Mouse (Mus musculus) heart, postnatal 0 days (tissue): ENCODE results near the gene Aifm2. TPM values are rescaled to one million over a fixed set of nuclear protein-coding genes. Genes with fewer than 3 reads are reported as not detected.

Source experiments
- ATAC-seq: fragments of 200-750 bp; cut with Nextera tagmentation; 2 replicates; pipeline ENCODE4 v1.8.0; 2017; ENCODE audit warnings: low read depth, moderate number of reproducible peaks, moderate library complexity; ENCODE audit not compliant: insufficient read depth
- DNase-seq: peaks from one replicate; pipeline ENCODE4 v3.0.0-alpha.2; 2016; ENCODE audit warnings: low spot score
- H3K27ac ChIP-seq: fragments of 300-500 bp; sonication (generic); 2 replicates; pipeline ENCODE4 v1.5.1; 2014; ENCODE audit warnings: low read depth, mild to moderate bottlenecking
- H3K27me3 ChIP-seq: fragments of 300-500 bp; sonication (generic); 2 replicates; pipeline ENCODE4 v1.6.1; 2014; ENCODE audit warnings: low read length, mixed read lengths; ENCODE audit not compliant: control insufficient read depth, insufficient read depth
- H3K36me3 ChIP-seq: fragments of 300-500 bp; sonication (generic); replicated peaks from 2 replicates; pipeline ENCODE4 v1.6.1; 2014; ENCODE audit warnings: low read length, mixed read lengths; ENCODE audit not compliant: control insufficient read depth, insufficient read depth
- H3K4me1 ChIP-seq: fragments of 300-500 bp; sonication (generic); 2 replicates; pipeline ENCODE4 v1.6.1; 2014; ENCODE audit warnings: antibody characterized with exemption; ENCODE audit not compliant: control insufficient read depth, insufficient read depth
- H3K4me2 ChIP-seq: fragments of 300-500 bp; sonication (generic); 2 replicates; pipeline ENCODE4 v1.6.1; 2014; ENCODE audit warnings: low read depth, mild to moderate bottlenecking, low read length, moderate library complexity
- H3K4me3 ChIP-seq: fragments of 300-500 bp; sonication (generic); 2 replicates; pipeline ENCODE4 v1.5.1; 2014; ENCODE audit warnings: low read depth, low read length
- H3K9ac ChIP-seq: fragments of 300-500 bp; sonication (generic); replicated peaks from 2 replicates; pipeline ENCODE4 v1.6.1; 2014; ENCODE audit warnings: low read depth, low read length, mixed read lengths
- H3K9me3 ChIP-seq: fragments of 300-500 bp; sonication (generic); replicated peaks from 2 replicates; pipeline ENCODE4 v1.6.1; 2016; ENCODE audit warnings: low read length; ENCODE audit not compliant: control insufficient read depth
- CTCF ChIP-seq: IDR thresholded peaks from 2 replicates; pipeline ENCODE4 v1.5.1; 2016; ENCODE audit warnings: antibody characterized with exemption, control low read depth, low read depth
- EP300 ChIP-seq: IDR thresholded peaks from 2 replicates; pipeline ENCODE4 v1.6.1; 2016; ENCODE audit warnings: antibody characterized with exemption, low read depth
- WGBS: fragments of 180-500 bp; shearing (Covaris S2); extraction: QIAGEN DNeasy Blood & Tissue Kit; methylation state at CpG from one replicate; pipeline ENCODE4 v1.1.7; 2014; 5-methylcytosine and 5-hydroxymethylcytosine counted together
- polyA plus RNA-seq: library from polyadenylated mRNA; unstranded; fragments of >200 nt; fragmentation: Nextera tagmentation; extraction: Ambion mirVana; gene quantifications from 2 replicates; pipeline ENCODE4 v1.2.1, GENCODE M21; 2015
- total RNA-seq: library from RNA; depleted of rRNA; stranded (reverse); fragments of >200 nt; gene quantifications from 2 replicates; pipeline ENCODE4 v1.2.3, GENCODE M21; 2014; ENCODE audit warnings: low replicate concordance

Aifm2 gene
- total and polyA plus RNA-seq, 2 experiments from 2014 or later, result 34.2 to 53.4 TPM

DNA sequence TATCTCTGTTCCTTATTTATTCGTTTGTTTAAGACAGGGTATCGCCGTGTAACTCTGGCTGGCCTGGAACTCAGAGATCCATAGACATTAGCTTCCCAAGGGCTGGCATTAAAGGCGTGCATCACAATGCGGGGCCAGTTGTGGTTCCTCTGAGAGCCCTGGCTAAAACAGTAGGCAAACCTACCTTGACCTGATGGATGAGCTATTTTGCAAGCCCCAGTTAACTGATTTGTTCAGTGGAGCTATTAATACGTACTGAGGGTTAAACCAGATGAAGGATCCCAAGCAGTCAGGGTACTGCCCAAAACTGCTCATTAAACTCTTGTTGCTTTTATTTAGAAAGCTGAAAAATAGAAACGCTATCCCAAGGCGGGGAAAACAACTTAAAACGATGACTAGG is 35.5 kb upstream of the Aifm2 start:
- H3K4me1 ChIP-seq, result peaks cover 15% of the 10 kb centered on the region
- peak overlapping the region; percentile 97 for H3K9ac ChIP-seq
- H3K36me3 ChIP-seq, result 0 out of 2 replicates have a peak, but pooled peaks cover 11% of the 10 kb centered on the region
- ATAC-seq (no peak), DNase-seq (no peak)
- H3K9me3 ChIP-seq, result no peaks in the 10 kb centered on the region
- peak overlapping the region; percentile 91 for H3K27ac ChIP-seq
- no peaks in the 10 kb centered on the region for H3K27me3 ChIP-seq
- H3K4me3 ChIP-seq, result peak overlapping the region; percentile 98
- 32% methylated on average over 9 of the region's 9 CpGs for WGBS
- H3K4me2 ChIP-seq, result peak overlapping the region; percentile 75
- TF ChIP-seq EP300 (no peak), CTCF (no peak)

DNA sequence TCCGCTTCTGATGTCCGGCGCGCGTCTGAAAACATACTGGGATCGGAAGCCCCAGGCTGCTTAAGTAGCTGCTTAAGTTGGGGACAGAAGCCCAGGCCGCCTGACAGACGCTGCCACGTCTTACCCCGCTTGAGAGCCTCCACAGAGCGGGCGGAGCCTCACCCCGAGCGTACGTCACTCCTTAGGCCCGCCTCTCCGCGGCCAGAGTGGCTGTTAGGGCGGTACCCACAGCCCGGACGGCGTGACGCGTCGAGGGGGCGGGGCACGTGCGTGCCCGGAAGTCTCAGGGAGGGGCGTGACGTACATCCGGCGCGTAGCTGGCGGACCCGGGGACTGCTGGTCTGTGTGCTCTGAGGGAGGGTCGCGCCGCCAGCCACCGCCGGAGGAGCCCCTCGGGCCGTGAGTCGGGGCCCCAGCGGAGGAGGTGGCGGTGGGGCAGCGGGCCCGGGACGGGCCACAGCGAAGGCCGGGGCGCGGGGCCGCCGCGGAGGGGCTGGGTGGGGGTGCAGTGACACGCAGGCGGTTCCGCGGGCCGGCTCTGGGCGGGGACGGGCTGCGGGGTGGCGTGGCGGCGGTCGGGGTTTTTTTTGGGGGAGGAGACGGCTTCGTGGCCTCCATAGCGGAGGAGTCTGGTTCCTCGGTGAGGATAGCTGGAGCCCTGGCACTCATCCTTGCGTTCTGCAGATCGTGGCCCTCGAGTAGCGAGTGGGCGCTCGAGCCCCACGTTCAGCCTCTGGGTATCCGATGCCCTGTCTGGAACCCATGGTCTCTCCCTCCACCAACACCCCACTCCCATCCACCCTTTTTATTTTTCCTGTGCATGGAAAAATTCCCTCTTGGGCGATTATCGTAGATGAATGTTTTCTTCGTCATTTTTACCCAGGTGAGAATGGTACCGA is 34.8 kb upstream of the Aifm2 start, which contains the start of gene Sar1a:
TSS of gene Sar1a (plus strand) at position 285 of the 899 bp plus-strand sequence.
- DNase-seq, result peak; percentile 95
- Histone ChIP-seq H3K4me2 (peak within 1 kb of the TSS; percentile 95), H3K4me1 (peaks cover 15% of the 10 kb centered on the region), H3K4me3 (peak within 1 kb of the TSS; percentile 98), H3K36me3 (peaks cover 14% of the 10 kb centered on the region), H3K27me3 (no peaks in the 10 kb centered on the region), H3K27ac (peak within 1 kb of the TSS; percentile 91), H3K9me3 (no peaks in the 10 kb centered on the region), H3K9ac (peak within 1 kb of the TSS; percentile 97)
- 1% methylated on average over 74 of the region's 84 CpGs for WGBS
- ATAC-seq, result peak; percentile 100
- TF ChIP-seq EP300, result no peak
- no peak for TF ChIP-seq CTCF

DNA sequence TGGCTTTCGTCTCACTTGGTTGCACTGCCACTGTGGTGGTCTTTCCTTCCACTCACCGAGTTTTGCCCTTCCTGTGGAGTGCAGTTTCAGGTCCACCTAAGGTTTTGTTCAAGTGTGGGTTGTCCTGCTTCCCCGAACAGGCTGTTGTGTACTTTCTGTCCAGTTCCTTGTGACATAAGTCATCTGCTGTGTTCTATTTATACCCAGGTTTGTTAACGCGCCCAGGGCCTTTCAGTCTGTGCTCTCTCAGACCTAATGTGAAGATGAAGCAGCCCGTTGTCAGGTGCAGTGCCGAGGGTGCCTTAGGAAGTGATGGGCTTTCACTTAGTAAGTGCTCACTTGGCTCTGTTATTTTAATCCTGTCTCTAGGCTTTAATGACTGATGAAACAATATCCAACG is 25.7 kb upstream of the Aifm2 start:
- DNase-seq, result no peak
- 53% methylated on average over 8 of the region's 8 CpGs for WGBS
- no peak overlapping the region for H3K4me3 ChIP-seq

DNA sequence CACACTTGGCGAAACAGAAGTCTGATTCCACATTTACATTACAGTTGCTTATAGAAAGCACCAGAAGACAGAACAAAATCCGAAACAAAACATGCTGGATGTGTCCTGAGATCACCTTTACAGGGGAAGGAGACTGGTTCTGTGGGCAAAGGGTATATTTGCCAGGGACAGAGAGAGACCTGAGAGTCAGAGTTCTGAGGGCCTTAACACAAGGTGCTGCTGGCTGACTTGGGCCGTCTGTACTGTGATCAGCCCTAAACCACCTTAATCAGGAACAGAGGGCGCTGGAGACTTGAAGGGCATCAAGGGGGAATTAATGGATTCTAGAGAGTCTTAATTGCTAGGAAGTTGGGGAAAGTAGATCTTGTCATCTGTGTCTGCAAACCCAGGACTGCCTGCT is 21.5 kb upstream of the Aifm2 start:
- Histone ChIP-seq H3K9me3 (no peaks in the 10 kb centered on the region), H3K36me3 (peaks cover 45% of the 10 kb centered on the region), H3K4me3 (no peak overlapping the region), H3K9ac (no peak overlapping the region), H3K4me2 (no peak overlapping the region), H3K4me1 (peaks cover 11% of the 10 kb centered on the region), H3K27ac (no peak overlapping the region), H3K27me3 (no peaks in the 10 kb centered on the region)
- no peak for DNase-seq
- no peak for ATAC-seq
- WGBS, result 77% methylated on average over 4 of the region's 4 CpGs
- TF ChIP-seq CTCF (no peak), EP300 (no peak)

More for the DNA sequence above, 25.7 kb upstream of the Aifm2 start:
- no peak for TF ChIP-seq EP300
- no peak for TF ChIP-seq CTCF
- H3K36me3 ChIP-seq, result peaks cover 81% of the 10 kb centered on the region
- H3K27me3 ChIP-seq, result no peaks in the 10 kb centered on the region
- peak overlapping the region; percentile 35; the same call in 1 of the 2 replicates for H3K27ac ChIP-seq
- H3K4me2 ChIP-seq, result no peak overlapping the region
- ATAC-seq, result peak; percentile 39; the same call in 1 of the 2 replicates
- H3K4me1 ChIP-seq, result no peaks in the 10 kb centered on the region
- no peaks in the 10 kb centered on the region for H3K9me3 ChIP-seq
- no peak overlapping the region for H3K9ac ChIP-seq

DNA sequence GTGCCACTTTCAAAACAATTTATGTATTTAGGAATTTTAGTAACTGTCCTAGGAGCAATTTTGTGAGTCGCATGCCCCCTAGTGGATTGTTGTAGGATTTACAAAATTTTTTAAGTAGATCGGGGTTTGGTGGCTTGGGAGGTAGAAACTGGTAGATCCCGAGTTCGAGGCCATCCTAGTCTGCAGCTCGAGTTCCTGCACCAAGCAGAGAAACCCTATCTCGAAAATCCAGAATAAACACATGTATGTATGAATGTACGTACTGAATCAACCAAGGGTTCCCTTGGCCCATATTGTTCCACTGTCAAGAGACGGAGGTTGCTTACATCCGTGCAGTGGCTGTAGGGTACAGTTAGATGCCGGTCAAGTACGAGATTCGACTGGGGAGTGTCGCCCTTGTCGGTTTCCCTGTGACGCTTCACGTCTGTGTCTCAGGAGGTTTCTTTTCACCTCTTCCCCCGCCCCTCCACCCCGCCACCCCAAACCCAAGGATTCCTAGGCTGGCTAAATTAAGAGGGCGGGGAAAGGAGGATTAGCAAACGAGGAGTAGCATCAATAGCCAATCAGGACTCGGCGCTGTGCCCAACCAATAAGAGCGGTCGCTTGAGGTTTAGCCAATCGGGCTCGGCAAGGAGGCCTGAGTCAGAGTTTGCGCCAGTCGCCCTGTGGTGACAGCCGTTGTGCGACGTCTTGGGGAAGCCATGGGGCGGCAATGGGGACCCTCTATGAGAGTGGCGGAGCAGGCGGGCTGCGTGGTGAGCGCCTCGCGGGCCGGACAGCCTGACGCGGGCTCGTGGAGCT is 20.0 kb upstream of the Aifm2 start, which contains the start of gene Tysnd1:
TSS of gene Tysnd1 (plus strand) at position 645 of the 801 bp plus-strand sequence.
- Histone ChIP-seq H3K4me1 (peaks cover 11% of the 10 kb centered on the region), H3K27ac (peak within 1 kb of the TSS; percentile 52), H3K9me3 (no peaks in the 10 kb centered on the region), H3K4me2 (peak within 1 kb of the TSS; percentile 100), H3K9ac (peak within 1 kb of the TSS; percentile 69), H3K4me3 (peak within 1 kb of the TSS; percentile 99), H3K27me3 (no peaks in the 10 kb centered on the region), H3K36me3 (peaks cover 40% of the 10 kb centered on the region)
- TF ChIP-seq CTCF (peak; percentile 36), EP300 (no peak)
- DNase-seq, result peak; percentile 97
- under 1% methylated on average over 42 of the region's 42 CpGs for WGBS
- ATAC-seq, result peak; percentile 97
